Mouse (Mus musculus) thymus, adult 2 months (tissue): Measurements from ENCODE around the gene Tti1. TPM values are rescaled to one million over a fixed set of nuclear protein-coding genes. Genes with fewer than 3 reads are reported as not detected.

ENCODE experiments used
- DNase-seq: peaks from one replicate; pipeline ENCODE4 v3.0.0; 2021
- H3K27ac ChIP-seq: fragments of 200-500 bp; 2 replicates; pipeline ENCODE4 v1.5.1; 2012; ENCODE audit warnings: low read length, control low read depth; ENCODE audit not compliant: control insufficient read depth, insufficient read depth
- H3K27me3 ChIP-seq: fragments of 200-500 bp; 2 replicates; pipeline ENCODE4 v1.6.1; 2012; ENCODE audit warnings: mild to moderate bottlenecking, low read length, moderate library complexity, mixed read lengths; ENCODE audit not compliant: control insufficient read depth, insufficient read depth
- H3K36me3 ChIP-seq: fragments of 200-500 bp; 2 replicates; pipeline ENCODE4 v1.6.1; 2012; ENCODE audit warnings: mild to moderate bottlenecking, low read length, moderate library complexity; ENCODE audit not compliant: control insufficient read depth, insufficient read depth
- H3K4me1 ChIP-seq: fragments of 200-500 bp; replicated peaks from 2 replicates; pipeline ENCODE4 v1.6.1; 2012; ENCODE audit warnings: low read length; ENCODE audit not compliant: control insufficient read depth, insufficient read depth
- H3K4me3 ChIP-seq: fragments of 200-500 bp; 2 replicates; pipeline ENCODE4 v1.5.1; 2012; ENCODE audit warnings: mild to moderate bottlenecking, low read length, control low read depth, moderate library complexity; ENCODE audit not compliant: control insufficient read depth, insufficient read depth
- CTCF ChIP-seq: fragments of 200-500 bp; IDR thresholded peaks from 2 replicates; pipeline ENCODE4 v1.5.1; 2012; ENCODE audit warnings: mild to moderate bottlenecking, control low read depth, low read length, moderate library complexity, borderline replicate concordance; ENCODE audit not compliant: control insufficient read depth, poor library complexity, insufficient read depth; ENCODE audit errors: extremely low read depth
- POLR2A ChIP-seq: fragments of 200-500 bp; IDR thresholded peaks from 2 replicates; pipeline ENCODE4 v1.6.1; 2012; ENCODE audit warnings: mild to moderate bottlenecking, low read length, control low read depth, moderate library complexity; ENCODE audit not compliant: control insufficient read depth, poor library complexity, insufficient read depth; ENCODE audit errors: extremely low read depth
- WGBS: fragments of 180-500 bp; shearing (Covaris S2); methylation state at CpG from one replicate; pipeline ENCODE4 v1.1.7; 2018; 5-methylcytosine and 5-hydroxymethylcytosine counted together
- polyA plus RNA-seq: library from polyadenylated mRNA; depleted of rRNA; stranded (reverse); fragments of >200 nt; gene quantifications from 2 replicates; pipeline ENCODE4 v1.2.3, GENCODE M21; 2012

The Tti1 gene
- polyA plus RNA-seq, 1 experiment: 37.6 TPM

GRCm38 (mm10) chr2:157970124-157970523 lies 58.1 kb downstream of the Tti1 start:
- H3K36me3 ChIP-seq: no peaks in the 10 kb centered on the region
- TF ChIP-seq POLR2A (no peak), CTCF (no peak)
- no peaks in the 10 kb centered on the region for H3K4me1 ChIP-seq
- no peak for DNase-seq
- no peaks in the 10 kb centered on the region for H3K27me3 ChIP-seq
- no peak overlapping the region for H3K4me3 ChIP-seq
- 73% methylated on average over 6 of the region's 6 CpGs for WGBS
- no peak overlapping the region for H3K27ac ChIP-seq

- Histone ChIP-seq H3K4me3 (no peak overlapping the region), H3K36me3 (no peaks in the 10 kb centered on the region), H3K4me1 (no peaks in the 10 kb centered on the region), H3K27me3 (no peaks in the 10 kb centered on the region), H3K27ac (no peak overlapping the region)
- TF ChIP-seq POLR2A: no peak
- TF ChIP-seq CTCF: no peak
- 18% methylated on average over 3 of the region's 3 CpGs for WGBS
- no peak for DNase-seq
These were observed 60.4 kb downstream of the Tti1 start for GRCm38 (mm10) chr2:157967856-157968255.

- H3K4me3 ChIP-seq: no peak overlapping the region
- DNase-seq: no peak
- TF ChIP-seq CTCF (no peak), POLR2A (no peak)
- H3K27me3 ChIP-seq: no peaks in the 10 kb centered on the region
- WGBS: 15% methylated on average over 2 of the region's 2 CpGs
- no peak overlapping the region for H3K27ac ChIP-seq
- H3K4me1 ChIP-seq: no peaks in the 10 kb centered on the region
- H3K36me3 ChIP-seq: no peaks in the 10 kb centered on the region
These were observed 70.5 kb downstream of the Tti1 start for GRCm38 (mm10) chr2:157957707-157958108.

- H3K27ac ChIP-seq: no peak overlapping the region
- H3K27me3 ChIP-seq: no peaks in the 10 kb centered on the region
- TF ChIP-seq POLR2A (no peak), CTCF (no peak)
- H3K4me3 ChIP-seq: no peak overlapping the region
- no peaks in the 10 kb centered on the region for H3K4me1 ChIP-seq
- WGBS: 86% methylated on average over 5 of the region's 5 CpGs
- no peak for DNase-seq
- no peaks in the 10 kb centered on the region for H3K36me3 ChIP-seq
These were observed 74.3 kb downstream of the Tti1 start for GRCm38 (mm10) chr2:157953978-157954377.

- H3K27ac ChIP-seq: no peak overlapping the region
- TF ChIP-seq CTCF: no peak
- H3K27me3 ChIP-seq: peaks cover 7% of the 10 kb centered on the region
- H3K4me1 ChIP-seq: no peaks in the 10 kb centered on the region
- H3K36me3 ChIP-seq: no peaks in the 10 kb centered on the region
- no peak for DNase-seq
- 16% methylated on average over 37 of the region's 37 CpGs for WGBS
- no peak overlapping the region for H3K4me3 ChIP-seq
These were observed 83.9 kb downstream of the Tti1 start for GRCm38 (mm10) chr2:157944156-157944893.

GRCm38 (mm10) chr2:157943514-157944155 lies 84.6 kb downstream of the Tti1 start:
- Histone ChIP-seq H3K4me1 (no peaks in the 10 kb centered on the region), H3K36me3 (no peaks in the 10 kb centered on the region), H3K27ac (no peak overlapping the region), H3K27me3 (peaks cover 7% of the 10 kb centered on the region), H3K4me3 (peak overlapping the region; percentile 19)
- 3% methylated on average over 47 of the region's 47 CpGs for WGBS
- no peak for TF ChIP-seq POLR2A
- TF ChIP-seq CTCF: peak; percentile 44; the same call in 1 of the 2 replicates
- peak; percentile 49 for DNase-seq

- no peaks in the 10 kb centered on the region for H3K36me3 ChIP-seq
- H3K4me1 ChIP-seq: no peaks in the 10 kb centered on the region
- WGBS: 10% methylated on average over 18 of the region's 18 CpGs
- DNase-seq: no peak
- TF ChIP-seq CTCF (no peak), POLR2A (no peak)
- H3K4me3 ChIP-seq: no peak overlapping the region
- no peak overlapping the region for H3K27ac ChIP-seq
- H3K27me3 ChIP-seq: peaks cover 7% of the 10 kb centered on the region
These were observed 87.5 kb downstream of the Tti1 start for GRCm38 (mm10) chr2:157940586-157941185.
